Mouse (Mus musculus) CH12F3 (cell line): ENCODE results near the gene Cenpx.
"Not testable (repeated sequence)": the region's sequence is repeated elsewhere in the genome, so short reads cannot be mapped to it uniquely, and the experiment has no call there.

Source experiments
- in situ Hi-C: fragments of 300-500 bp; cut with MboI; formaldehyde crosslinking; loops from 2 replicates; pipeline ENCODE4 v1.14.3; 2020; ENCODE audit warnings: low sequenced_read_pairs

Cenpx gene

GRCm38 (mm10) chr11:120703696-120704454 is 9.7 kb downstream of the Cenpx start:
- in situ Hi-C loops, result no loop called here

GRCm38 (mm10) chr11:120697741-120698140 is 15.8 kb downstream of the Cenpx start:
- in situ Hi-C loops, result no loop called here

- in situ Hi-C loops, result no loop called here
Observed at GRCm38 (mm10) chr11:120696568-120696967, 17.0 kb downstream of the Cenpx start.

- in situ Hi-C loops, result no loop called here
Observed at GRCm38 (mm10) chr11:120695641-120696040, 17.9 kb downstream of the Cenpx start.

- in situ Hi-C loops, result no loop called here
Observed at GRCm38 (mm10) chr11:120695184-120695583, 18.4 kb downstream of the Cenpx start.

- in situ Hi-C loops, result no loop called here
Observed at GRCm38 (mm10) chr11:120693461-120693860, 20.1 kb downstream of the Cenpx start.

- in situ Hi-C loops, result no loop called here
Observed at GRCm38 (mm10) chr11:120692471-120693011, 21.0 kb downstream of the Cenpx start.

GRCm38 (mm10) chr11:120689365-120689764 is 24.2 kb downstream of the Cenpx start:
- in situ Hi-C loops, result no loop called here

- in situ Hi-C loops, result no loop called here
Observed at GRCm38 (mm10) chr11:120686650-120687272, 26.8 kb downstream of the Cenpx start.

- in situ Hi-C loops, result no loop called here
Observed at GRCm38 (mm10) chr11:120684660-120685059, 28.9 kb downstream of the Cenpx start.

- in situ Hi-C loops, result no loop called here
Observed at GRCm38 (mm10) chr11:120684086-120684485, 29.5 kb downstream of the Cenpx start.

- in situ Hi-C loops, result no loop called here
Observed at GRCm38 (mm10) chr11:120683536-120683935, 30.0 kb downstream of the Cenpx start.

- in situ Hi-C loops, result no loop called here
Observed at GRCm38 (mm10) chr11:120682683-120683082, 30.9 kb downstream of the Cenpx start.

GRCm38 (mm10) chr11:120679909-120680308 is 33.6 kb downstream of the Cenpx start:
- in situ Hi-C loops, result no loop called here

GRCm38 (mm10) chr11:120676951-120677350 is 36.6 kb downstream of the Cenpx start:
- in situ Hi-C loops, result no loop called here

- in situ Hi-C loops, result not testable (repeated sequence)
Observed at GRCm38 (mm10) chr11:120675875-120676274, 37.7 kb downstream of the Cenpx start.

GRCm38 (mm10) chr11:120673594-120674122 is 39.9 kb downstream of the Cenpx start:
- in situ Hi-C loops, result no loop called here

- in situ Hi-C loops, result no loop called here
Observed at GRCm38 (mm10) chr11:120672687-120673593, 40.6 kb downstream of the Cenpx start, which contains the start of gene Aspscr1. TSS of gene Aspscr1 (plus strand) at chr11:120672973.

- in situ Hi-C loops, result no loop called here
Observed at GRCm38 (mm10) chr11:120666617-120667016, 46.9 kb downstream of the Cenpx start.

GRCm38 (mm10) chr11:120665406-120665805 is 48.1 kb downstream of the Cenpx start:
- in situ Hi-C loops, result no loop called here

- in situ Hi-C loops, result no loop called here
Observed at GRCm38 (mm10) chr11:120663714-120664113, 49.8 kb downstream of the Cenpx start.
